Mouse (Mus musculus): Measurements from ENCODE around the gene Lyrm1.
A peak's percentile ranks its signal among the peaks of the same experiment; 100 is the strongest.

Gene Lyrm1

GRCm38 (mm10) chr7:119892742-119893141 lies 2.9 kb upstream of the Lyrm1 start:
- DNase-seq, result no peak

- peak; percentile 29 to 68 for DNase-seq
These were observed 680 bp upstream of the Lyrm1 start for GRCm38 (mm10) chr7:119894818-119895544.

- no peak for DNase-seq
These were observed 2.0 kb downstream of the Lyrm1 start for GRCm38 (mm10) chr7:119897521-119898109.

GRCm38 (mm10) chr7:119898247-119898856 lies 2.7 kb downstream of the Lyrm1 start:
- DNase-seq, result no peak

GRCm38 (mm10) chr7:119899386-119900057 lies 3.9 kb downstream of the Lyrm1 start:
- no peak for DNase-seq

GRCm38 (mm10) chr7:119906523-119907215 lies 11.0 kb downstream of the Lyrm1 start:
- no peak for DNase-seq

- no peak for DNase-seq
These were observed 16.1 kb downstream of the Lyrm1 start for GRCm38 (mm10) chr7:119911727-119912126.

GRCm38 (mm10) chr7:119920457-119920856 lies 24.8 kb downstream of the Lyrm1 start:
- no peak for DNase-seq

GRCm38 (mm10) chr7:119921054-119921453 lies 25.4 kb downstream of the Lyrm1 start:
- no peak for DNase-seq

GRCm38 (mm10) chr7:119928783-119929440 lies 33.3 kb downstream of the Lyrm1 start:
- DNase-seq, result no peak

- no peak for DNase-seq
These were observed 40.7 kb downstream of the Lyrm1 start for GRCm38 (mm10) chr7:119936321-119936720.

- DNase-seq, result no peak
These were observed 41.4 kb downstream of the Lyrm1 start for GRCm38 (mm10) chr7:119937036-119937435.

GRCm38 (mm10) chr7:119941569-119941968 lies 45.9 kb downstream of the Lyrm1 start:
- peak; percentile 87 to 93 for DNase-seq

- DNase-seq, result no peak
These were observed 58.4 kb downstream of the Lyrm1 start for GRCm38 (mm10) chr7:119954047-119954446.

GRCm38 (mm10) chr7:119957421-119957820 lies 61.8 kb downstream of the Lyrm1 start:
- DNase-seq, result peak in 1 of 2 experiments; percentile 19

GRCm38 (mm10) chr7:119959091-119959490 lies 63.4 kb downstream of the Lyrm1 start:
- no peak for DNase-seq

- DNase-seq, result no peak
These were observed 63.8 kb downstream of the Lyrm1 start for GRCm38 (mm10) chr7:119959491-119959890.

GRCm38 (mm10) chr7:119960006-119960405 lies 64.3 kb downstream of the Lyrm1 start:
- DNase-seq, result peak; percentile 59 to 85

- DNase-seq, result no peak
These were observed 64.9 kb downstream of the Lyrm1 start for GRCm38 (mm10) chr7:119960546-119960945.

GRCm38 (mm10) chr7:119961107-119961506 lies 65.4 kb downstream of the Lyrm1 start:
- peak; percentile 80 to 85 for DNase-seq

GRCm38 (mm10) chr7:119965205-119965604 lies 69.5 kb downstream of the Lyrm1 start:
- DNase-seq, result no peak
